9 mouse cellular contexts compared by ENCODE assay signal in genomic region chr2:25290816-25291130, GRCm38 (mm10). TPM values are rescaled to one million over a fixed set of nuclear protein-coding genes. Genes with fewer than 3 reads are reported as not detected.
DNase-seq lines count a peak whose midpoint lies in the region; ATAC-seq and TF ChIP-seq lines count a peak whose summit lies in the region.
"Had no signal": no experiment of that assay in that cellular context is flagged by ENCODE, and none has a peak within 500 bp of the region (broad histone marks: within the 10 kb centered on the region; RNA-seq: fewer than 3 reads in every experiment).

No protein-coding gene starts in this region.

- H3K4me2 ChIP-seq in liver, embryonic 11.5 days = 0 out of 2 replicates have a peak overlapping the region, but pooled peaks have one; percentile 14
- no peak overlapping the region for H3K4me2 ChIP-seq in liver, embryonic 12.5 days
- H3K4me2 ChIP-seq in embryonic facial prominence, embryonic 12.5 days (replicated peaks) = peak overlapping the region; percentile 32
- peak overlapping the region; percentile 53 for H3K4me2 ChIP-seq in hindbrain, postnatal 0 days (ENCODE audit: low read depth, low read length)
- H3K4me2 ChIP-seq in midbrain, embryonic 13.5 days (replicated peaks) = peak overlapping the region; percentile 30

- H3K9ac ChIP-seq in liver, embryonic 11.5 days (ENCODE audit: low read depth, low read length) = no peak overlapping the region
- no peak overlapping the region for H3K9ac ChIP-seq in liver, embryonic 12.5 days
- no peak overlapping the region for H3K9ac ChIP-seq in embryonic facial prominence, embryonic 12.5 days
- H3K9ac ChIP-seq in hindbrain, postnatal 0 days (replicated peaks; ENCODE audit: low read length) = no peak overlapping the region
- peak overlapping the region; percentile 20; the same call in 1 of the 2 replicates for H3K9ac ChIP-seq in midbrain, embryonic 13.5 days (replicated peaks)

- TF ChIP-seq CTCF in hindbrain, postnatal 0 days (IDR thresholded peaks at IDR 0.05; ENCODE audit: low read depth) = no peak

- peaks cover 79% of the 10 kb centered on the region for H3K27me3 ChIP-seq in liver, embryonic 11.5 days (replicated peaks; ENCODE audit: control insufficient read depth, insufficient read depth, low read length)
- H3K27me3 ChIP-seq in liver, embryonic 12.5 days (replicated peaks) = peaks cover 81% of the 10 kb centered on the region
- H3K27me3 ChIP-seq in embryonic facial prominence, embryonic 12.5 days = peaks cover 87% of the 10 kb centered on the region
- peaks cover 17% of the 10 kb centered on the region; the same call in 1 of the 2 replicates for H3K27me3 ChIP-seq in hindbrain, postnatal 0 days (ENCODE audit: insufficient read depth, low read length)
- H3K27me3 ChIP-seq in midbrain, embryonic 13.5 days = peaks cover 80% of the 10 kb centered on the region

- WGBS in liver, embryonic 11.5 days = 2% methylated on average over 18 of the region's 18 CpGs
- 4% methylated on average over 18 of the region's 18 CpGs for WGBS in liver, embryonic 12.5 days (ENCODE audit: insufficient replicate concordance)
- under 1% methylated on average over 18 of the region's 18 CpGs for WGBS in embryonic facial prominence, embryonic 12.5 days
- WGBS in hindbrain, postnatal 0 days = under 1% methylated on average over 18 of the region's 18 CpGs
- under 1% methylated on average over 18 of the region's 18 CpGs for WGBS in midbrain, embryonic 13.5 days

- no peak for ATAC-seq in liver, embryonic 11.5 days (replicated peaks; ENCODE audit: low FRiP score)
- ATAC-seq in liver, embryonic 12.5 days = no peak
- ATAC-seq in embryonic facial prominence, embryonic 12.5 days (ENCODE audit: insufficient number of reproducible peaks, insufficient read depth, low FRiP score, low TSS enrichment) = no peak
- ATAC-seq in hindbrain, postnatal 0 days = 0 out of 2 replicates have a peak, but pooled peaks have one; percentile 24
- ATAC-seq in midbrain, embryonic 13.5 days = no peak
- no peak for ATAC-seq in erythroid progenitor cell, adult 5-6 weeks (replicated peaks; ENCODE audit: low FRiP score, poor library complexity, severe bottlenecking)

- H3K27ac ChIP-seq in liver, embryonic 11.5 days (ENCODE audit: low read depth, low read length) = no peak overlapping the region
- H3K27ac ChIP-seq in liver, embryonic 12.5 days = no peak overlapping the region
- no peak overlapping the region for H3K27ac ChIP-seq in embryonic facial prominence, embryonic 12.5 days
- H3K27ac ChIP-seq in hindbrain, postnatal 0 days = peak overlapping the region; percentile 71; the same call in 1 of the 2 replicates
- no peak overlapping the region for H3K27ac ChIP-seq in midbrain, embryonic 13.5 days

- no peak for DNase-seq in liver, embryonic 11.5 days (ENCODE audit: low spot score)
- DNase-seq in hindbrain, postnatal 0 days (ENCODE audit: low spot score) = peak; percentile 64
- no peak for DNase-seq in thymus, postnatal 10 days (ENCODE audit: low spot score in 2 of 2)
- DNase-seq in gastrocnemius, postnatal 25 days = no peak

- H3K36me3 ChIP-seq in liver, embryonic 11.5 days (ENCODE audit: control insufficient read depth, insufficient read depth, low read length) = no peaks in the 10 kb centered on the region
- peaks cover 7% of the 10 kb centered on the region for H3K36me3 ChIP-seq in liver, embryonic 12.5 days
- H3K36me3 ChIP-seq in embryonic facial prominence, embryonic 12.5 days = peaks cover 6% of the 10 kb centered on the region
- peaks cover 10% of the 10 kb centered on the region for H3K36me3 ChIP-seq in hindbrain, postnatal 0 days (ENCODE audit: insufficient read depth, low read length)
- H3K36me3 ChIP-seq in midbrain, embryonic 13.5 days = peaks cover 9% of the 10 kb centered on the region

- peak overlapping the region; percentile 20; the same call in 1 of the 2 replicates for H3K4me3 ChIP-seq in liver, embryonic 11.5 days (ENCODE audit: low read depth, low read length)
- H3K4me3 ChIP-seq in liver, embryonic 12.5 days = no peak overlapping the region
- H3K4me3 ChIP-seq in embryonic facial prominence, embryonic 12.5 days = peak overlapping the region; percentile 11; the same call in 1 of the 2 replicates
- peak overlapping the region; percentile 18; the same call in 1 of the 2 replicates for H3K4me3 ChIP-seq in hindbrain, postnatal 0 days (ENCODE audit: low read length)
- H3K4me3 ChIP-seq in midbrain, embryonic 13.5 days (replicated peaks) = peak overlapping the region; percentile 12; the same call in 1 of the 2 replicates

- no peaks in the 10 kb centered on the region for H3K9me3 ChIP-seq in liver, embryonic 11.5 days (ENCODE audit: control insufficient read depth, low read length)
- no peaks in the 10 kb centered on the region for H3K9me3 ChIP-seq in liver, embryonic 12.5 days (replicated peaks)
- H3K9me3 ChIP-seq in embryonic facial prominence, embryonic 12.5 days = no peaks in the 10 kb centered on the region
- no peaks in the 10 kb centered on the region for H3K9me3 ChIP-seq in hindbrain, postnatal 0 days (ENCODE audit: low read length)
- no peaks in the 10 kb centered on the region for H3K9me3 ChIP-seq in midbrain, embryonic 13.5 days

- peaks cover 28% of the 10 kb centered on the region for H3K4me1 ChIP-seq in liver, embryonic 11.5 days (replicated peaks; ENCODE audit: control insufficient read depth, insufficient read depth, low read length)
- peaks cover 28% of the 10 kb centered on the region for H3K4me1 ChIP-seq in liver, embryonic 12.5 days
- peaks cover 13% of the 10 kb centered on the region for H3K4me1 ChIP-seq in embryonic facial prominence, embryonic 12.5 days
- H3K4me1 ChIP-seq in hindbrain, postnatal 0 days (ENCODE audit: insufficient read depth, low read length) = peaks cover 36% of the 10 kb centered on the region; the same call in 1 of the 2 replicates
- peaks cover 29% of the 10 kb centered on the region for H3K4me1 ChIP-seq in midbrain, embryonic 13.5 days (replicated peaks)

RNA-seq across cellular contexts. Expression of gene Lrrc26, which starts 1.1 kb away (rescaled TPM):
- polyA plus RNA-seq in liver, embryonic 11.5 days (2014; fragmentation: Nextera tagmentation; extraction: Ambion mirVana) = not detected in 2 replicates
- not detected in 2 replicates for polyA plus RNA-seq in liver, embryonic 12.5 days (2016; fragmentation: Nextera tagmentation; extraction: Ambion mirVana)
- not detected in 2 replicates for polyA plus RNA-seq in embryonic facial prominence, embryonic 12.5 days (2016; fragmentation: Nextera tagmentation; extraction: Ambion mirVana)
- total RNA-seq in hindbrain, postnatal 0 days (2014; rRNA removed) = 1.0 TPM in 1 of 2 replicates, not detected in the other
- 0.20 and 0.44 TPM in 2 replicates for polyA plus RNA-seq in hindbrain, postnatal 0 days (2015; fragmentation: Nextera tagmentation; extraction: Ambion mirVana)
- 0.27 TPM in 1 of 2 replicates, not detected in the other for polyA plus RNA-seq in midbrain, embryonic 13.5 days (2015; fragmentation: Nextera tagmentation; extraction: Ambion mirVana)
- not detected in 2 replicates for total RNA-seq in erythroid progenitor cell, adult 5-6 weeks (2015; ENCODE audit: low replicate concordance)
- total RNA-seq in erythroid progenitor cell, adult 5-6 weeks (2017; ENCODE audit: low replicate concordance) = not detected in 2 replicates
- not detected for total RNA-seq in gastrocnemius, postnatal 25 days (2021)

RNA-seq across cellular contexts. Expression of gene Tmem210, which starts 2.8 kb away (rescaled TPM):
- polyA plus RNA-seq in liver, embryonic 11.5 days (2014; fragmentation: Nextera tagmentation; extraction: Ambion mirVana) = not detected in 2 replicates
- polyA plus RNA-seq in liver, embryonic 12.5 days (2016; fragmentation: Nextera tagmentation; extraction: Ambion mirVana) = not detected in 2 replicates
- not detected in 2 replicates for polyA plus RNA-seq in embryonic facial prominence, embryonic 12.5 days (2016; fragmentation: Nextera tagmentation; extraction: Ambion mirVana)
- total RNA-seq in hindbrain, postnatal 0 days (2014; rRNA removed) = not detected in 2 replicates
- polyA plus RNA-seq in hindbrain, postnatal 0 days (2015; fragmentation: Nextera tagmentation; extraction: Ambion mirVana) = not detected in 2 replicates
- polyA plus RNA-seq in midbrain, embryonic 13.5 days (2015; fragmentation: Nextera tagmentation; extraction: Ambion mirVana) = not detected in 2 replicates
- total RNA-seq in erythroid progenitor cell, adult 5-6 weeks (2015; ENCODE audit: low replicate concordance) = not detected in 2 replicates
- not detected in 2 replicates for total RNA-seq in erythroid progenitor cell, adult 5-6 weeks (2017; ENCODE audit: low replicate concordance)
- not detected for total RNA-seq in gastrocnemius, postnatal 25 days (2021)
- polyA plus RNA-seq: large intestine, adult 2 months had no signal

RNA-seq across cellular contexts. Expression of gene Anapc2, which starts 18.5 kb away (rescaled TPM):
- polyA plus RNA-seq in liver, embryonic 11.5 days (2014; fragmentation: Nextera tagmentation; extraction: Ambion mirVana) = 74.7 and 77.6 TPM in 2 replicates
- 63.6 and 65.3 TPM in 2 replicates for polyA plus RNA-seq in liver, embryonic 12.5 days (2016; fragmentation: Nextera tagmentation; extraction: Ambion mirVana)
- polyA plus RNA-seq in embryonic facial prominence, embryonic 12.5 days (2016; fragmentation: Nextera tagmentation; extraction: Ambion mirVana) = 154 and 155 TPM in 2 replicates
- 26.1 and 46.7 TPM in 2 replicates for total RNA-seq in hindbrain, postnatal 0 days (2014; rRNA removed)
- polyA plus RNA-seq in hindbrain, postnatal 0 days (2015; fragmentation: Nextera tagmentation; extraction: Ambion mirVana) = 101 and 105 TPM in 2 replicates
- polyA plus RNA-seq in midbrain, embryonic 13.5 days (2015; fragmentation: Nextera tagmentation; extraction: Ambion mirVana) = 147 and 149 TPM in 2 replicates
- total RNA-seq in erythroid progenitor cell, adult 5-6 weeks (2015; ENCODE audit: low replicate concordance) = 34.6 and 55.8 TPM in 2 replicates
- 29.7 and 40.0 TPM in 2 replicates for total RNA-seq in erythroid progenitor cell, adult 5-6 weeks (2017; ENCODE audit: low replicate concordance)
- 10 to 100 TPM; 27.0 to 27.3 TPM for total RNA-seq in gastrocnemius, postnatal 25 days (2021)

RNA-seq across cellular contexts. Expression of gene Ssna1, which starts 18.5 kb away (rescaled TPM):
- polyA plus RNA-seq in liver, embryonic 11.5 days (2014; fragmentation: Nextera tagmentation; extraction: Ambion mirVana) = 233 and 237 TPM in 2 replicates
- polyA plus RNA-seq in liver, embryonic 12.5 days (2016; fragmentation: Nextera tagmentation; extraction: Ambion mirVana) = 164 and 179 TPM in 2 replicates
- 218 and 231 TPM in 2 replicates for polyA plus RNA-seq in embryonic facial prominence, embryonic 12.5 days (2016; fragmentation: Nextera tagmentation; extraction: Ambion mirVana)
- total RNA-seq in hindbrain, postnatal 0 days (2014; rRNA removed) = 84.5 and 120 TPM in 2 replicates
- 159 and 165 TPM in 2 replicates for polyA plus RNA-seq in hindbrain, postnatal 0 days (2015; fragmentation: Nextera tagmentation; extraction: Ambion mirVana)
- 205 and 216 TPM in 2 replicates for polyA plus RNA-seq in midbrain, embryonic 13.5 days (2015; fragmentation: Nextera tagmentation; extraction: Ambion mirVana)
- total RNA-seq in erythroid progenitor cell, adult 5-6 weeks (2015; ENCODE audit: low replicate concordance) = 114 and 128 TPM in 2 replicates
- total RNA-seq in erythroid progenitor cell, adult 5-6 weeks (2017; ENCODE audit: low replicate concordance) = 46.2 and 81.0 TPM in 2 replicates
- 10 to 100 TPM; 31.6 to 33.0 TPM for total RNA-seq in gastrocnemius, postnatal 25 days (2021)

RNA-seq across cellular contexts. Expression of gene Grin1, which starts 28.2 kb away (rescaled TPM):
- 1.0 and 1.6 TPM in 2 replicates for polyA plus RNA-seq in liver, embryonic 11.5 days (2014; fragmentation: Nextera tagmentation; extraction: Ambion mirVana)
- 0.24 and 0.41 TPM in 2 replicates for polyA plus RNA-seq in liver, embryonic 12.5 days (2016; fragmentation: Nextera tagmentation; extraction: Ambion mirVana)
- polyA plus RNA-seq in embryonic facial prominence, embryonic 12.5 days (2016; fragmentation: Nextera tagmentation; extraction: Ambion mirVana) = 1.0 and 1.9 TPM in 2 replicates
- total RNA-seq in hindbrain, postnatal 0 days (2014; rRNA removed) = 146 and 156 TPM in 2 replicates
- polyA plus RNA-seq in hindbrain, postnatal 0 days (2015; fragmentation: Nextera tagmentation; extraction: Ambion mirVana) = 69.5 and 75.7 TPM in 2 replicates
- 17.5 and 19.0 TPM in 2 replicates for polyA plus RNA-seq in midbrain, embryonic 13.5 days (2015; fragmentation: Nextera tagmentation; extraction: Ambion mirVana)
- not detected in 2 replicates for total RNA-seq in erythroid progenitor cell, adult 5-6 weeks (2015; ENCODE audit: low replicate concordance)
- not detected in 2 replicates for total RNA-seq in erythroid progenitor cell, adult 5-6 weeks (2017; ENCODE audit: low replicate concordance)
- total RNA-seq in gastrocnemius, postnatal 25 days (2021) = under 1 TPM in 1 of 2 experiments, not detected in 1; 0.08 TPM
